Mouse (Mus musculus): Measurements from ENCODE around the gene Dhx8. TPM values are rescaled to one million over a fixed set of nuclear protein-coding genes. Genes with fewer than 3 reads are reported as not detected.

The Dhx8 gene
- polyA plus RNA-seq, 1 experiment from 2014 or later, result 16.3 TPM

DNA sequence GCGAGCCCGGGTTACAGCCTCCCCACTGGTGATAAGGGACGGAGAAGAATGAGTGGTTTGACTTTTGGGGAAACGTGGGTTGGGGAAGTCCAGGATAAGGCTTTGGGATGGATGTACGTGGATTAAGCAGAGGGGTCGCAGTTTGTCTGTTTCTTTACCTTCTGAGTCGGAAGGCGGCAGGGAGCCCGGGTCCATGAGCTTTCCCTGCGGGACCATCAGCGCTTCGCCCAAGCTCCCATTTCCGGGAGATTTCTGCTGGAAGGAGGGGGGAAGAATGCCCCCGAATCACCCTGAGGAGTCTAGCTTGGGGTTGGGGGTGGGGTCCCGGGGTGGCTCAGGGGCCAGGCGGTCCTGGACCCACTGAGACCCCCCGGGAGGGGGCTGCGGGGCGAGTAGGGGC is 51.4 kb downstream of the Dhx8 start:
- H3K36me3 ChIP-seq (ENCODE audit: control insufficient read depth, insufficient read depth), result no peaks in the 10 kb centered on the region
- peaks cover 5% of the 10 kb centered on the region for H3K4me1 ChIP-seq (ENCODE audit: control insufficient read depth, low read depth, low read length)
- H3K27ac ChIP-seq (ENCODE audit: low read length), result no peak overlapping the region
- H3K4me3 ChIP-seq (ENCODE audit: low read depth, low read length), result peak overlapping the region; percentile 52
- ATAC-seq (ENCODE audit: low read depth), result no peak
- H3K4me2 ChIP-seq (ENCODE audit: low read depth, low read length), result peak overlapping the region; percentile 72
- H3K9ac ChIP-seq (ENCODE audit: low read depth, low read length), result no peak overlapping the region
- WGBS (ENCODE audit: insufficient replicate concordance), result 3% methylated on average over 16 of the region's 19 CpGs
- H3K27me3 ChIP-seq (ENCODE audit: control insufficient read depth, insufficient read depth, low read depth, low read length), result peaks cover 60% of the 10 kb centered on the region
- H3K9me3 ChIP-seq (replicated peaks; ENCODE audit: control insufficient read depth, low read length), result no peaks in the 10 kb centered on the region

DNA sequence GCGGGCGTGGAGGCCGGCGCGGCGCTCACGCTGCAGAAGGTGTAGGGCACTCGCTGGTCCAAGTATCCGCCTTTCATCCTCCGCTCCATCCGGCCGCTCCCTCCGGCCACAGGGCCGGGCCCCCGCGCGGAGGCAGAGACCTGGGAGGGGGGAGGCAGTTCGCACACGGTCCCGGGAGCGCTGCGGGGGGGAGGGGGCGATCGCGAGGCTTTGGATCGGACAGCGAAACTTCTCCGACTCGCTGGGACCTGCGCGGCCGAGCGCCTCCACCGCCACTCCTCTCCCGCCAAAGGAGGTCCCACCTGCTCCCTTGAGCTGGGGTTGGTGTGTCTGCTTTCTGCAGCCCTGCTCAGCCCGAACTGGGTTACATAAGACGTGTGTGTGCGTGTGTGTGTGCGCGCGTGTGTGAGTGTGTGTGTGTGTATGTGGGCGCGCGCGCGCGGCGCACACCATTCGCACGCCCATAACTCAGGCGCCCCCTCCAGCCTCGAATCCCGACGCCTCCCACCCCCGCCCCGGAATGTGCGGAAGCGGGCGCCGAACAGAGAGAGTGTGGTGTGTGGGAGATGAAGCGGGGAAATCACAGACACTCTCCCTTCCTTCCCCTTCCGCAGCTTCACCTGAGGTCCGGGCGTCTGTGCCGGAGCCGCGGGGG is 51.9 kb downstream of the Dhx8 start:
- no peak for ATAC-seq (ENCODE audit: low read depth)
- H3K27ac ChIP-seq (ENCODE audit: low read length), result no peak overlapping the region
- H3K4me3 ChIP-seq (ENCODE audit: low read depth, low read length), result peak overlapping the region; percentile 52
- H3K27me3 ChIP-seq (ENCODE audit: control insufficient read depth, insufficient read depth, low read depth, low read length), result peaks cover 60% of the 10 kb centered on the region
- H3K36me3 ChIP-seq (ENCODE audit: control insufficient read depth, insufficient read depth), result no peaks in the 10 kb centered on the region
- peak overlapping the region; percentile 72 for H3K4me2 ChIP-seq (ENCODE audit: low read depth, low read length)
- WGBS (ENCODE audit: insufficient replicate concordance), result 0% methylated on average over 39 of the region's 67 CpGs
- H3K4me1 ChIP-seq (ENCODE audit: control insufficient read depth, low read depth, low read length), result peaks cover 5% of the 10 kb centered on the region
- no peak overlapping the region; the same call in 1 of the 2 replicates for H3K9ac ChIP-seq (ENCODE audit: low read depth, low read length)
- no peaks in the 10 kb centered on the region for H3K9me3 ChIP-seq (replicated peaks; ENCODE audit: control insufficient read depth, low read length)

DNA sequence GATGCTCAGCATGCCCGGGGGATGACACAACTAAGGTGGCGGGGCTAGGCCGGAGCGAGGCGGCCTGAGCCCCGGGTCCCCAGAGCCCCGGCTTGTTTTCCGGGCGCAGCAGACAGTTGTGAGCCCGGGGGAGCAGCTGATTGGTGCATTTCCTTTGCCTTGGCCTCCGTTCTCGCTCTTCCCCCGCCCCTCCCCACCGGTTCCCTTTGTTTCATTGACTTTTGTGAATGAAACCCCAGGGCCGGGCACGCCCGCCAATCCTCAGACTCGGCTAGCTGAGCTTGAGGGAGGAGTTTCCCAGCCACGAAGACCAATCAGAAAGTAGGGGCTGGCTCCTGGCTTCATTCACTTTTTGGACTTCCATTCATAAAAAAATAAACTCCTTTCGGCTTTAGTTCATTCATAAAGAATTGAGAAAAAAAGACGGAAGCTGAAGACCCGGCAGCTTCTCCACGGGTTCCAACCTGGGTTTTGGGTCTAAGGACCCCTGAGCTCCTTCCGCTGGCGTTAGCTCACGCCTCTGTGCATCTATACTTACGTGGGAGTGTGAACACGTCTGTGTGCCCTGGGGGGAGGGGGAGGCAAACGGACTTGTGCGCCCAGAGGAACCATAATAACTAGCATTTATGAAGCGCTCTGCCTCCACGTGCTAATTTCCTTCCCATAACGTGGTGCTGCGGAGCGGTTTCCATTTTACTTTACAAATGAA is 52.6 kb downstream of the Dhx8 start, which contains the start of gene Etv4:
Gene Etv4, minus strand, starts transcription at position 229 of the 709 bp plus-strand sequence.
- ATAC-seq (ENCODE audit: low read depth), result peak; percentile 85
- Histone ChIP-seq H3K4me3 (ENCODE audit: low read depth, low read length) (peak within 1 kb of the TSS; percentile 52), H3K4me2 (ENCODE audit: low read depth, low read length) (peak within 1 kb of the TSS; percentile 72), H3K36me3 (ENCODE audit: control insufficient read depth, insufficient read depth) (no peaks in the 10 kb centered on the region), H3K27me3 (ENCODE audit: control insufficient read depth, insufficient read depth, low read depth, low read length) (peaks cover 60% of the 10 kb centered on the region), H3K27ac (ENCODE audit: low read length) (no peak within 1 kb of the TSS), H3K4me1 (ENCODE audit: control insufficient read depth, low read depth, low read length) (peaks cover 5% of the 10 kb centered on the region), H3K9ac (ENCODE audit: low read depth, low read length) (no peak within 1 kb of the TSS; the same call in 1 of the 2 replicates), H3K9me3 (replicated peaks; ENCODE audit: control insufficient read depth, low read length) (no peaks in the 10 kb centered on the region)
- under 1% methylated on average over 35 of the region's 35 CpGs for WGBS (ENCODE audit: insufficient replicate concordance)

DNA sequence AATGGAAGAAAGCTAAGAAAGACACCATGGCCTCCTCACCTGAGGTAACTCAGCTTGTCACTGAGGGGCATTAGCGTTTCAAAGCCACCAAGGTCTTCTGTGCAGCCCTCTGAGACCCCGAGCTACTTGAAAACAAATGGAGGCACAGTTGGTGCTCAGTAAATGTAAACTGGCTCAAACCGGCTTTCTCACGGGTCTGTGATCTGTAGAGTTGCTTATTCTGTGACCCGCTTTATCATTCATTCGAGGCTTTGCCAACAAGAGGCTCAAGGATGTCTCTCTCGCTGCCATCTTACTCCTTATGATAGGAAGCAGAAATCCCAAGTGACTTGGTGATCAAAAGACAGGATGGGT is 53.1 kb downstream of the Dhx8 start:
- Histone ChIP-seq H3K4me1 (ENCODE audit: control insufficient read depth, low read depth, low read length) (peaks cover 5% of the 10 kb centered on the region), H3K27me3 (ENCODE audit: control insufficient read depth, insufficient read depth, low read depth, low read length) (peaks cover 60% of the 10 kb centered on the region), H3K4me3 (ENCODE audit: low read depth, low read length) (no peak overlapping the region), H3K27ac (ENCODE audit: low read length) (no peak overlapping the region), H3K36me3 (ENCODE audit: control insufficient read depth, insufficient read depth) (no peaks in the 10 kb centered on the region), H3K9me3 (replicated peaks; ENCODE audit: control insufficient read depth, low read length) (no peaks in the 10 kb centered on the region), H3K9ac (ENCODE audit: low read depth, low read length) (no peak overlapping the region), H3K4me2 (ENCODE audit: low read depth, low read length) (peak overlapping the region; percentile 72)
- ATAC-seq (ENCODE audit: low read depth), result no peak
- 9% methylated on average over 7 of the region's 7 CpGs for whole genome bisulfite sequencing (ENCODE audit: insufficient replicate concordance)

DNA sequence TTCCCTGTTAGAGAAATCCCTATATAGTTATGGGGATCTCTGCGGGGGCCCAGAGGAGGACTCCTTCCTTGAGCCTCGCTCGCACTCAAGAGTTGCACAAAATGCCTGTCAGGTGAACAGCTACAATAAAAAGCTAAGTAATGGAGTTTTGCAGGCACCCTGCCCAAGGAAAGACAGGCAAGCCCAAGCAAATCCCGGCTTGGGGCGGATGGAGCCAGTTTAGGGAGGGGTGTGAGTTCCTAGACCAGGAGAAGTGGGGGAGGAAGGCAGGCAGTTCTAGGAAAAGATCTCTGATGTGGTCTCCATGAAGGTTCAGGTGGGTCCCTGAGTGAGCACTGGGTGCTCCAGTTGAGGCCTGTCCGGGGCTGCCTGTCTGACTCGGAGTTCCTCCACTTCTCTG is 53.9 kb downstream of the Dhx8 start:
- Histone ChIP-seq H3K27me3 (ENCODE audit: control insufficient read depth, insufficient read depth, low read depth, low read length) (peaks cover 57% of the 10 kb centered on the region), H3K4me1 (ENCODE audit: control insufficient read depth, low read depth, low read length) (peaks cover 5% of the 10 kb centered on the region), H3K9me3 (replicated peaks; ENCODE audit: control insufficient read depth, low read length) (no peaks in the 10 kb centered on the region), H3K9ac (ENCODE audit: low read depth, low read length) (no peak overlapping the region), H3K36me3 (ENCODE audit: control insufficient read depth, insufficient read depth) (no peaks in the 10 kb centered on the region), H3K4me2 (ENCODE audit: low read depth, low read length) (no peak overlapping the region), H3K27ac (ENCODE audit: low read length) (no peak overlapping the region), H3K4me3 (ENCODE audit: low read depth, low read length) (no peak overlapping the region)
- ATAC-seq (ENCODE audit: low read depth), result no peak
- 58% methylated on average over 7 of the region's 7 CpGs for WGBS (ENCODE audit: insufficient replicate concordance)

DNA sequence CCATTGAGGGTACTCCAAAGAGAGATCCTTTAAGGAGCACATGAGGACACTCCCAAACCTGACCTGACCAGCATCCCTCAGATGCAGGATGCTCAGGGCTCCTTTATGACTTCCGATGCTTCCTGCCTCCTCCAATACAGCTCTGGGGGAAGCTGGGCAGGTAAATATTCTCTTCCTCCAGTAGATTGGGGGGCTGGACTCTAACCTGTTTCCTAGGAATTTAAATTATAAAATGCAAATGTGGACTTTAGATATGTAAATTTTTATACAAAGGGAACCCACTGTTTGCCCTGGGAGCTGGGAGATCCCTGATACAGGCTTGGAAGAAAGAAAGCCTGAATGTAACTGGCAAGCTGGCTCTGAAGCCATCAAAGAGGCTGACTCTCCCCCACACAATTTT is 54.7 kb downstream of the Dhx8 start:
- no peak overlapping the region for H3K27ac ChIP-seq (ENCODE audit: low read length)
- peaks cover 49% of the 10 kb centered on the region for H3K27me3 ChIP-seq (ENCODE audit: control insufficient read depth, insufficient read depth, low read depth, low read length)
- ATAC-seq (ENCODE audit: low read depth), result no peak
- H3K4me1 ChIP-seq (ENCODE audit: control insufficient read depth, low read depth, low read length), result peaks cover 5% of the 10 kb centered on the region
- WGBS (ENCODE audit: insufficient replicate concordance), result 77% methylated on average over 1 of the region's 1 CpGs
- H3K4me3 ChIP-seq (ENCODE audit: low read depth, low read length), result no peak overlapping the region
- H3K4me2 ChIP-seq (ENCODE audit: low read depth, low read length), result no peak overlapping the region
- H3K9ac ChIP-seq (ENCODE audit: low read depth, low read length), result no peak overlapping the region
- no peaks in the 10 kb centered on the region for H3K9me3 ChIP-seq (replicated peaks; ENCODE audit: control insufficient read depth, low read length)
- no peaks in the 10 kb centered on the region for H3K36me3 ChIP-seq (ENCODE audit: control insufficient read depth, insufficient read depth)

DNA sequence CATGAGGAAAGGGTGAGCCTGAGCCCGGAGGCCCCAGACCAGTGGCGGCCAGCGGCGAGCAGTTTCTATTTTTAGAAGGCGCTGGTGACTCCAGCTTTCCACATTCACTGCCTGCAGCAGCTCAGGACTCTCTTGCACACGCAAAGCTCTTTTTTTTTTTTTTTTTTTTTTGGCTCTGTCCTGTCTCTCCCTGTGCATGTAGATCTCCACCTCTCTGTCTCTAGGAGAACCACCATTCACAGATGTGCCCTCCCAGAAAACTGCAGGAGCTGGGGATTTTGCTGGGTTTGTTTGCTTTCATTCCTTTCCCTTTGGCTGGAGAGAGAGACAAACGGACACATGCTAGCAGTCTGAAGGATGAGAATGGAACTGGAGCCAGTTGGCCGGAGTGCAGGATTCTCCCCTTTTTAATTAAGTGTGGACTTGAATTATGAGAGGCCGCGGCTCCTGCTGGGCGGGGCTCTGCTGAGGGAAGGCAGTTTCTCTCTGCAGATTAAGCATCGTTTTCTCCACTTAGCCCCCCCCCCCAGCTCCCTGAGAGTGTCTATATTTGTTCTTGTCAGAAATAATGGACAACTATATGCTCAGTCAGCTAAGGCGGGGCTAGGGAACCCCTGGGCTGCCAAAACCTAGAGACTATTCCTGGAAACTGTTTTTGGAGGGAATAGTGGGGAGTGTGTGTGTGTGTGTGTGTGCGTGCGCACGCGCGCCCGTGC is 58.2 kb downstream of the Dhx8 start:
- H3K4me2 ChIP-seq (ENCODE audit: low read depth, low read length), result no peak overlapping the region
- no peaks in the 10 kb centered on the region for H3K36me3 ChIP-seq (ENCODE audit: control insufficient read depth, insufficient read depth)
- peaks cover 14% of the 10 kb centered on the region for H3K27me3 ChIP-seq (ENCODE audit: control insufficient read depth, insufficient read depth, low read depth, low read length)
- no peaks in the 10 kb centered on the region for H3K9me3 ChIP-seq (replicated peaks; ENCODE audit: control insufficient read depth, low read length)
- no peak overlapping the region for H3K4me3 ChIP-seq (ENCODE audit: low read depth, low read length)
- no peak overlapping the region for H3K9ac ChIP-seq (ENCODE audit: low read depth, low read length)
- no peak for ATAC-seq (ENCODE audit: low read depth)
- H3K4me1 ChIP-seq (ENCODE audit: control insufficient read depth, low read depth, low read length), result no peaks in the 10 kb centered on the region
- WGBS (ENCODE audit: insufficient replicate concordance), result 37% methylated on average over 19 of the region's 19 CpGs
- no peak overlapping the region for H3K27ac ChIP-seq (ENCODE audit: low read length)

DNA sequence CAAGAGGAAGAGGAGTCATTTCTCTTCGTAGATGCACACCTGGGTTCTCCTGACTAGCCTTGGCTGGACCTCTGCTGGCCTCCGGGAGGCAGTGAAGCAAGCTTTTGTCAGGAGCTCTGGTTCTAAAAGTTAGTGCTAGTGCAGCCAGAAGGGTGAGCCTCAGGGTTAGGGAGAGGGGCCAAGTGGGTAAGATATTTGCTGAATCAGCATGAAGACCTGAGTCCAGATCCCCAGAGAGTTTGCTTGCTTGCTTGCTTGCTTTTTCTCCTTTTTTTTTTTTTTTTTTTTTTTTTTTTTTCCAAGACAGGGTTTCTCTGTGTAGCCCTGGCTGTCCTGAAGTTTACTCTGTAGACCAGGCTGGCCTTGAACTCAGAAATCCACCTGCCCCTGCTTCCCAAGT is 64.6 kb downstream of the Dhx8 start:
- Histone ChIP-seq H3K4me2 (ENCODE audit: low read depth, low read length) (no peak overlapping the region), H3K9me3 (replicated peaks; ENCODE audit: control insufficient read depth, low read length) (no peaks in the 10 kb centered on the region), H3K27me3 (ENCODE audit: control insufficient read depth, insufficient read depth, low read depth, low read length) (no peaks in the 10 kb centered on the region; the same call in 1 of the 2 replicates), H3K9ac (ENCODE audit: low read depth, low read length) (no peak overlapping the region), H3K4me1 (ENCODE audit: control insufficient read depth, low read depth, low read length) (no peaks in the 10 kb centered on the region), H3K27ac (ENCODE audit: low read length) (no peak overlapping the region), H3K4me3 (ENCODE audit: low read depth, low read length) (no peak overlapping the region), H3K36me3 (ENCODE audit: control insufficient read depth, insufficient read depth) (no peaks in the 10 kb centered on the region)
- WGBS (ENCODE audit: insufficient replicate concordance), result 52% methylated on average over 2 of the region's 2 CpGs
- no peak for ATAC-seq (ENCODE audit: low read depth)

DNA sequence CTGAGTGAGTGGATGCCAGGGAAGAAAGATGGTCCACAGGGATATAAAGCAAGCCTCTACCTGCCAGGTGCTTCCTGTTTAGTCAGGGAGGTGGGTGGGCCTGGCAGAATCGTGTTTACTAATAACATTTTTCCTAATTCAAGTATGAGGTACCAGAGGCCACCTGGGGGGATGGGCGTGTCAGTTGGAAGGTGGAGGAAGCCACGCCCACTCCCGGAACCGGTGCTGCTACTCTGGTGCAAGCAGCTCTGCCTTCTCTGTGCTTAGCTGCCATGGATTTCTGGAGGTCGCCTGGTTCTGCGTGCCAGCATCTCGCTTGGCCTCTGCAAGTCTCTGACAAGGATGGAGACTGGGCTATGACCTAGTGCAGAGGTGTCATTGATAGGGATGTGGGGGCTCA is 65.4 kb downstream of the Dhx8 start:
- H3K27me3 ChIP-seq (ENCODE audit: control insufficient read depth, insufficient read depth, low read depth, low read length), result no peaks in the 10 kb centered on the region; the same call in 1 of the 2 replicates

More for the DNA sequence above, 65.4 kb downstream of the Dhx8 start:
- Histone ChIP-seq H3K9me3 (replicated peaks; ENCODE audit: control insufficient read depth, low read length) (no peaks in the 10 kb centered on the region), H3K27ac (ENCODE audit: low read length) (no peak overlapping the region), H3K4me1 (ENCODE audit: control insufficient read depth, low read depth, low read length) (no peaks in the 10 kb centered on the region), H3K4me2 (ENCODE audit: low read depth, low read length) (no peak overlapping the region), H3K4me3 (ENCODE audit: low read depth, low read length) (no peak overlapping the region), H3K36me3 (ENCODE audit: control insufficient read depth, insufficient read depth) (no peaks in the 10 kb centered on the region), H3K9ac (ENCODE audit: low read depth, low read length) (no peak overlapping the region)
- ATAC-seq (ENCODE audit: low read depth), result no peak
- WGBS (ENCODE audit: insufficient replicate concordance), result 30% methylated on average over 8 of the region's 8 CpGs
